Mouse (Mus musculus) CH12F3 (cell line): ENCODE measurements around the gene Arl6ip5.

Experiments
- in situ Hi-C: fragments of 300-500 bp; cut with MboI; formaldehyde crosslinking; loops from 2 replicates; pipeline ENCODE4 v1.14.3; 2020; ENCODE audit warnings: low sequenced_read_pairs

Arl6ip5 gene

GRCm38 (mm10) chr6:97210191-97210961, at the start of gene Arl6ip5:
TSS of gene Arl6ip5 (plus strand) at chr6:97210689.
- in situ Hi-C loops: no loop called here

GRCm38 (mm10) chr6:97175716-97176115, 34.8 kb upstream of the Arl6ip5 start:
- in situ Hi-C loops: no loop called here

- in situ Hi-C loops: no loop called here
These were observed 31.8 kb upstream of the Arl6ip5 start, which contains the start of gene Tmf1 for GRCm38 (mm10) chr6:97178491-97179366. TSS of gene Tmf1 (minus strand) at chr6:97179122.

- in situ Hi-C loops: no loop called here
These were observed 31.1 kb upstream of the Arl6ip5 start for GRCm38 (mm10) chr6:97179367-97179828.

GRCm38 (mm10) chr6:97200437-97200836, 10.1 kb upstream of the Arl6ip5 start:
- in situ Hi-C loops: no loop called here

- in situ Hi-C loops: no loop called here
These were observed 8.0 kb upstream of the Arl6ip5 start for GRCm38 (mm10) chr6:97202477-97202876.

GRCm38 (mm10) chr6:97204252-97204869, 6.1 kb upstream of the Arl6ip5 start:
- in situ Hi-C loops: no loop called here

- in situ Hi-C loops: no loop called here
These were observed 5.5 kb upstream of the Arl6ip5 start for GRCm38 (mm10) chr6:97204952-97205351.

GRCm38 (mm10) chr6:97205439-97205885, 5.0 kb upstream of the Arl6ip5 start, which contains the start of gene Uba3:
TSS of gene Uba3 (minus strand) at chr6:97205647.
- in situ Hi-C loops: no loop called here

GRCm38 (mm10) chr6:97207085-97207484, 3.4 kb upstream of the Arl6ip5 start:
- in situ Hi-C loops: no loop called here

- in situ Hi-C loops: no loop called here
These were observed 2.1 kb upstream of the Arl6ip5 start for GRCm38 (mm10) chr6:97208406-97208805.

GRCm38 (mm10) chr6:97209201-97209600, 1.3 kb upstream of the Arl6ip5 start:
- in situ Hi-C loops: no loop called here

- in situ Hi-C loops: no loop called here
These were observed 738 bp upstream of the Arl6ip5 start for GRCm38 (mm10) chr6:97209751-97210150.

GRCm38 (mm10) chr6:97210962-97211601, 593 bp downstream of the Arl6ip5 start:
- in situ Hi-C loops: no loop called here

- in situ Hi-C loops: no loop called here
These were observed 1.5 kb downstream of the Arl6ip5 start for GRCm38 (mm10) chr6:97211981-97212380.

GRCm38 (mm10) chr6:97216154-97216821, 5.8 kb downstream of the Arl6ip5 start:
- in situ Hi-C loops: no loop called here

- in situ Hi-C loops: no loop called here
These were observed 10.2 kb downstream of the Arl6ip5 start for GRCm38 (mm10) chr6:97220672-97221071.

- in situ Hi-C loops: no loop called here
These were observed 10.9 kb downstream of the Arl6ip5 start for GRCm38 (mm10) chr6:97221205-97222025.

GRCm38 (mm10) chr6:97222321-97222720, 11.8 kb downstream of the Arl6ip5 start:
- in situ Hi-C loops: no loop called here
